Mouse (Mus musculus): ENCODE measurements around the gene Tmem43. TPM values are rescaled to one million over a fixed set of nuclear protein-coding genes. Genes with fewer than 3 reads are reported as not detected.

Tmem43 gene
- total and polyA plus RNA-seq, 3 experiments: 2.3 to 21.0 (median 16.2) TPM

GRCm38 (mm10) chr6:91483371-91483770 is 9.9 kb downstream of the Tmem43 start:
- no peaks in the 10 kb centered on the region for H3K27me3 ChIP-seq (ENCODE audit: insufficient read depth, low read length)
- TF ChIP-seq GATA2 (IDR thresholded peaks at IDR 0.05; ENCODE audit: borderline replicate concordance, low read depth, low read length): no peak
- TF ChIP-seq TAL1 (conservative IDR thresholded peaks at IDR 0.05; ENCODE audit: low read depth, low read length): no peak
- TF ChIP-seq CTCF (IDR thresholded peaks at IDR 0.05; ENCODE audit: low read depth, low read length): no peak
- TF ChIP-seq POLR2AphosphoS5 (IDR thresholded peaks at IDR 0.05; ENCODE audit: insufficient replicate concordance, low read depth, low read length): no peak
- no peak for TF ChIP-seq GATA1 (IDR thresholded peaks at IDR 0.05; ENCODE audit: borderline replicate concordance, low read length)
- no peak overlapping the region for H3K4me3 ChIP-seq (ENCODE audit: low read depth, low read length)
- no peaks in the 10 kb centered on the region for H3K9me3 ChIP-seq (replicated peaks)
- DNase-seq (ENCODE audit: low spot score): no peak
- H3K36me3 ChIP-seq (replicated peaks): peaks cover 99% of the 10 kb centered on the region
- no peak for ATAC-seq (ENCODE audit: extremely low read depth, insufficient number of reproducible peaks, low FRiP score, poor library complexity, severe bottlenecking)
- H3K4me1 ChIP-seq (ENCODE audit: insufficient read depth, low read depth, low read length): no peaks in the 10 kb centered on the region

- no peaks in the 10 kb centered on the region for H3K27me3 ChIP-seq (ENCODE audit: insufficient read depth, low read length)
- TF ChIP-seq CTCF (IDR thresholded peaks at IDR 0.05; ENCODE audit: low read depth, low read length) (no peak), GATA1 (IDR thresholded peaks at IDR 0.05; ENCODE audit: borderline replicate concordance, low read length) (no peak), GATA2 (IDR thresholded peaks at IDR 0.05; ENCODE audit: borderline replicate concordance, low read depth, low read length) (no peak), POLR2AphosphoS5 (IDR thresholded peaks at IDR 0.05; ENCODE audit: insufficient replicate concordance, low read depth, low read length) (no peak), TAL1 (conservative IDR thresholded peaks at IDR 0.05; ENCODE audit: low read depth, low read length) (no peak)
- no peak for ATAC-seq (ENCODE audit: extremely low read depth, insufficient number of reproducible peaks, low FRiP score, poor library complexity, severe bottlenecking)
- H3K4me1 ChIP-seq (ENCODE audit: insufficient read depth, low read depth, low read length): no peaks in the 10 kb centered on the region
- peaks cover 96% of the 10 kb centered on the region for H3K36me3 ChIP-seq (replicated peaks)
- DNase-seq (ENCODE audit: low spot score): no peak
- no peak overlapping the region for H3K4me3 ChIP-seq (ENCODE audit: low read depth, low read length)
- no peaks in the 10 kb centered on the region for H3K9me3 ChIP-seq (replicated peaks)
Measured at GRCm38 (mm10) chr6:91486736-91487453, 13.4 kb downstream of the Tmem43 start.

- ATAC-seq (ENCODE audit: extremely low read depth, insufficient number of reproducible peaks, low FRiP score, poor library complexity, severe bottlenecking) (peak; percentile 54; the same call in 1 of the 2 replicates), DNase-seq (ENCODE audit: low spot score) (no peak)
- no peak for TF ChIP-seq GATA1 (IDR thresholded peaks at IDR 0.05; ENCODE audit: borderline replicate concordance, low read length)
- TF ChIP-seq POLR2AphosphoS5 (IDR thresholded peaks at IDR 0.05; ENCODE audit: insufficient replicate concordance, low read depth, low read length): no peak
- Histone ChIP-seq H3K36me3 (replicated peaks) (peaks cover 96% of the 10 kb centered on the region), H3K4me1 (ENCODE audit: insufficient read depth, low read depth, low read length) (no peaks in the 10 kb centered on the region), H3K27me3 (ENCODE audit: insufficient read depth, low read length) (no peaks in the 10 kb centered on the region), H3K4me3 (ENCODE audit: low read depth, low read length) (no peak overlapping the region), H3K9me3 (replicated peaks) (no peaks in the 10 kb centered on the region)
Measured at GRCm38 (mm10) chr6:91488496-91489212, 15.2 kb downstream of the Tmem43 start.

- H3K4me1 ChIP-seq (ENCODE audit: insufficient read depth, low read depth, low read length): no peaks in the 10 kb centered on the region
- no peaks in the 10 kb centered on the region for H3K27me3 ChIP-seq (ENCODE audit: insufficient read depth, low read length)
- ATAC-seq (ENCODE audit: extremely low read depth, insufficient number of reproducible peaks, low FRiP score, poor library complexity, severe bottlenecking) (no peak), DNase-seq (ENCODE audit: low spot score) (no peak)
- no peak overlapping the region for H3K4me3 ChIP-seq (ENCODE audit: low read depth, low read length)
- no peaks in the 10 kb centered on the region for H3K9me3 ChIP-seq (replicated peaks)
- H3K36me3 ChIP-seq (replicated peaks): peaks cover 94% of the 10 kb centered on the region
- no peak for TF ChIP-seq POLR2AphosphoS5 (IDR thresholded peaks at IDR 0.05; ENCODE audit: insufficient replicate concordance, low read depth, low read length)
- no peak for TF ChIP-seq GATA2 (IDR thresholded peaks at IDR 0.05; ENCODE audit: borderline replicate concordance, low read depth, low read length)
- TF ChIP-seq CTCF (IDR thresholded peaks at IDR 0.05; ENCODE audit: low read depth, low read length): no peak
- TF ChIP-seq GATA1 (IDR thresholded peaks at IDR 0.05; ENCODE audit: borderline replicate concordance, low read length): no peak
- TF ChIP-seq TAL1 (conservative IDR thresholded peaks at IDR 0.05; ENCODE audit: low read depth, low read length): no peak
Measured at GRCm38 (mm10) chr6:91489872-91490271, 16.4 kb downstream of the Tmem43 start.

GRCm38 (mm10) chr6:91491004-91491403 is 17.5 kb downstream of the Tmem43 start:
- TF ChIP-seq CTCF (IDR thresholded peaks at IDR 0.05; ENCODE audit: low read depth, low read length) (no peak), POLR2AphosphoS5 (IDR thresholded peaks at IDR 0.05; ENCODE audit: insufficient replicate concordance, low read depth, low read length) (no peak), TAL1 (conservative IDR thresholded peaks at IDR 0.05; ENCODE audit: low read depth, low read length) (no peak), GATA1 (IDR thresholded peaks at IDR 0.05; ENCODE audit: borderline replicate concordance, low read length) (no peak), GATA2 (IDR thresholded peaks at IDR 0.05; ENCODE audit: borderline replicate concordance, low read depth, low read length) (no peak)
- no peak overlapping the region for H3K4me3 ChIP-seq (ENCODE audit: low read depth, low read length)
- H3K9me3 ChIP-seq (replicated peaks): no peaks in the 10 kb centered on the region
- H3K4me1 ChIP-seq (ENCODE audit: insufficient read depth, low read depth, low read length): no peaks in the 10 kb centered on the region
- no peaks in the 10 kb centered on the region for H3K27me3 ChIP-seq (ENCODE audit: insufficient read depth, low read length)
- ATAC-seq (ENCODE audit: extremely low read depth, insufficient number of reproducible peaks, low FRiP score, poor library complexity, severe bottlenecking): no peak
- no peak for DNase-seq (ENCODE audit: low spot score)
- peaks cover 92% of the 10 kb centered on the region for H3K36me3 ChIP-seq (replicated peaks)

GRCm38 (mm10) chr6:91493053-91493452 is 19.6 kb downstream of the Tmem43 start:
- TF ChIP-seq TAL1 (conservative IDR thresholded peaks at IDR 0.05; ENCODE audit: low read depth, low read length): no peak
- no peak for TF ChIP-seq GATA2 (IDR thresholded peaks at IDR 0.05; ENCODE audit: borderline replicate concordance, low read depth, low read length)
- no peak for TF ChIP-seq CTCF (IDR thresholded peaks at IDR 0.05; ENCODE audit: low read depth, low read length)
- no peak for TF ChIP-seq POLR2AphosphoS5 (IDR thresholded peaks at IDR 0.05; ENCODE audit: insufficient replicate concordance, low read depth, low read length)
- no peak for TF ChIP-seq GATA1 (IDR thresholded peaks at IDR 0.05; ENCODE audit: borderline replicate concordance, low read length)
- Histone ChIP-seq H3K9me3 (replicated peaks) (no peaks in the 10 kb centered on the region), H3K4me1 (ENCODE audit: insufficient read depth, low read depth, low read length) (no peaks in the 10 kb centered on the region), H3K27me3 (ENCODE audit: insufficient read depth, low read length) (no peaks in the 10 kb centered on the region), H3K36me3 (replicated peaks) (peaks cover 91% of the 10 kb centered on the region), H3K4me3 (ENCODE audit: low read depth, low read length) (no peak overlapping the region)
- DNase-seq (ENCODE audit: low spot score): no peak
- no peak for ATAC-seq (ENCODE audit: extremely low read depth, insufficient number of reproducible peaks, low FRiP score, poor library complexity, severe bottlenecking)
